In genomic region chr4:136454850-136455260, GRCm38 (mm10) we compare ENCODE assay signal across 8 mouse cellular contexts. TPM values are rescaled to one million over a fixed set of nuclear protein-coding genes. Genes with fewer than 3 reads are reported as not detected.
DNase-seq lines count a peak whose midpoint lies in the region; ATAC-seq lines count a peak whose summit lies in the region.

No protein-coding gene starts in this region.

- H3K27me3 ChIP-seq in megakaryocyte, embryonic 14.5 days (replicated peaks), result peaks cover 28% of the 10 kb centered on the region
- H3K27me3 ChIP-seq in embryonic facial prominence, embryonic 10.5 days (replicated peaks; ENCODE audit: low read depth, poor library complexity, severe bottlenecking), result peaks cover 10% of the 10 kb centered on the region
- H3K27me3 ChIP-seq in limb, embryonic 12.5 days, result peaks cover 5% of the 10 kb centered on the region; the same call in 1 of the 2 replicates
- 0 out of 2 replicates have a peak, but pooled peaks cover 3% of the 10 kb centered on the region for H3K27me3 ChIP-seq in midbrain, embryonic 15.5 days (replicated peaks)

- H3K36me3 ChIP-seq in megakaryocyte, embryonic 14.5 days (replicated peaks; ENCODE audit: low read length), result no peaks in the 10 kb centered on the region
- H3K36me3 ChIP-seq in embryonic facial prominence, embryonic 10.5 days (replicated peaks), result no peaks in the 10 kb centered on the region
- H3K36me3 ChIP-seq in limb, embryonic 12.5 days, result no peaks in the 10 kb centered on the region
- H3K36me3 ChIP-seq in midbrain, embryonic 15.5 days (replicated peaks), result no peaks in the 10 kb centered on the region

- WGBS in embryonic facial prominence, embryonic 10.5 days, result 11% methylated on average over 10 of the region's 10 CpGs
- 6% methylated on average over 10 of the region's 10 CpGs for WGBS in limb, embryonic 12.5 days
- 10% methylated on average over 10 of the region's 10 CpGs for WGBS in midbrain, embryonic 15.5 days

- H3K9ac ChIP-seq in limb, embryonic 12.5 days (replicated peaks), result no peak overlapping the region
- no peak overlapping the region for H3K9ac ChIP-seq in midbrain, embryonic 15.5 days

- peak; percentile 85 for DNase-seq in embryonic facial prominence, embryonic 10.5 days (ENCODE audit: low spot score)
- DNase-seq in kidney, adult 11 months, result peak; percentile 50
- DNase-seq in spleen, postnatal 14 days (ENCODE audit: low spot score in 2 of 2), result peak; percentile 24 to 58

- no peaks in the 10 kb centered on the region for H3K9me3 ChIP-seq in megakaryocyte, embryonic 14.5 days
- H3K9me3 ChIP-seq in embryonic facial prominence, embryonic 10.5 days, result no peaks in the 10 kb centered on the region
- H3K9me3 ChIP-seq in limb, embryonic 12.5 days, result no peaks in the 10 kb centered on the region
- H3K9me3 ChIP-seq in midbrain, embryonic 15.5 days, result no peaks in the 10 kb centered on the region

- peak overlapping the region; percentile 46 for H3K4me2 ChIP-seq in limb, embryonic 12.5 days
- H3K4me2 ChIP-seq in midbrain, embryonic 15.5 days, result peak overlapping the region; percentile 11; the same call in 1 of the 2 replicates

- H3K4me1 ChIP-seq in megakaryocyte, embryonic 14.5 days, result peaks cover 12% of the 10 kb centered on the region
- peaks cover 7% of the 10 kb centered on the region for H3K4me1 ChIP-seq in embryonic facial prominence, embryonic 10.5 days
- peaks cover 11% of the 10 kb centered on the region for H3K4me1 ChIP-seq in limb, embryonic 12.5 days (replicated peaks)
- H3K4me1 ChIP-seq in midbrain, embryonic 15.5 days, result 0 out of 2 replicates have a peak, but pooled peaks cover 4% of the 10 kb centered on the region

- no peak overlapping the region for H3K27ac ChIP-seq in embryonic facial prominence, embryonic 10.5 days (replicated peaks)
- no peak overlapping the region for H3K27ac ChIP-seq in limb, embryonic 12.5 days
- H3K27ac ChIP-seq in midbrain, embryonic 15.5 days, result no peak overlapping the region

- H3K4me3 ChIP-seq in megakaryocyte, embryonic 14.5 days (replicated peaks), result peak overlapping the region; percentile 90
- peak overlapping the region; percentile 29 for H3K4me3 ChIP-seq in embryonic facial prominence, embryonic 10.5 days
- H3K4me3 ChIP-seq in limb, embryonic 12.5 days (replicated peaks), result peak overlapping the region; percentile 12
- no peak overlapping the region for H3K4me3 ChIP-seq in midbrain, embryonic 15.5 days

- no peak for ATAC-seq in megakaryocyte, adult 5-6 weeks (ENCODE audit: poor library complexity, severe bottlenecking)
- ATAC-seq in granulocyte monocyte progenitor cell, adult 5-6 weeks (replicated peaks; ENCODE audit: poor library complexity, severe bottlenecking), result peak; percentile 66
- ATAC-seq in limb, embryonic 12.5 days (ENCODE audit: insufficient number of reproducible peaks, insufficient read depth, low FRiP score, low TSS enrichment, low read depth), result 0 out of 2 replicates have a peak, but pooled peaks have one; percentile 31
- ATAC-seq in midbrain, embryonic 15.5 days (replicated peaks), result no peak

RNA-seq across cellular contexts. Expression of gene 6030445D17Rik, which starts 7.2 kb away (rescaled TPM):
- not detected in 2 replicates for polyA plus RNA-seq in megakaryocyte, embryonic 14.5 days (2012; ENCODE audit: insufficient read depth, low replicate concordance)
- 0.13 TPM in 1 of 2 replicates, not detected in the other for total RNA-seq in megakaryocyte, adult 5-6 weeks (2015)
- not detected in 2 replicates for total RNA-seq in megakaryocyte, adult 5-6 weeks (2017)
- polyA plus RNA-seq in embryonic facial prominence, embryonic 10.5 days (2016; fragmentation: Nextera tagmentation; extraction: Ambion mirVana), result 0.14 TPM in 1 of 2 replicates, not detected in the other
- total RNA-seq in granulocyte monocyte progenitor cell, adult 5-6 weeks (2014; fragmentation: Nextera tagmentation), result not detected in 2 replicates
- not detected in 2 replicates for total RNA-seq in granulocyte monocyte progenitor cell, adult 5-6 weeks (2017)
- polyA plus RNA-seq in limb, embryonic 12.5 days (2016; fragmentation: Nextera tagmentation; extraction: Ambion mirVana), result 0.19 TPM in 1 of 2 replicates, not detected in the other
- polyA plus RNA-seq in midbrain, embryonic 15.5 days (2015; fragmentation: Nextera tagmentation; extraction: Ambion mirVana), result 0.15 and 0.19 TPM in 2 replicates

RNA-seq across cellular contexts. Expression of gene Luzp1, which starts 14.7 kb away (rescaled TPM):
- polyA plus RNA-seq in megakaryocyte, embryonic 14.5 days (2012; ENCODE audit: insufficient read depth, low replicate concordance), result 0.11 and 0.22 TPM in 2 replicates
- 3.4 and 6.7 TPM in 2 replicates for total RNA-seq in megakaryocyte, adult 5-6 weeks (2015)
- total RNA-seq in megakaryocyte, adult 5-6 weeks (2017), result 3.5 and 4.8 TPM in 2 replicates
- polyA plus RNA-seq in embryonic facial prominence, embryonic 10.5 days (2016; fragmentation: Nextera tagmentation; extraction: Ambion mirVana), result 150 and 158 TPM in 2 replicates
- 6.2 and 10.2 TPM in 2 replicates for total RNA-seq in granulocyte monocyte progenitor cell, adult 5-6 weeks (2014; fragmentation: Nextera tagmentation)
- 4.0 and 4.1 TPM in 2 replicates for total RNA-seq in granulocyte monocyte progenitor cell, adult 5-6 weeks (2017)
- polyA plus RNA-seq in limb, embryonic 12.5 days (2016; fragmentation: Nextera tagmentation; extraction: Ambion mirVana), result 131 and 144 TPM in 2 replicates
- 52.0 and 57.7 TPM in 2 replicates for polyA plus RNA-seq in midbrain, embryonic 15.5 days (2015; fragmentation: Nextera tagmentation; extraction: Ambion mirVana)

RNA-seq across cellular contexts. Expression of gene Htr1d, which starts 31.5 kb away (rescaled TPM):
- not detected in 2 replicates for polyA plus RNA-seq in megakaryocyte, embryonic 14.5 days (2012; ENCODE audit: insufficient read depth, low replicate concordance)
- total RNA-seq in megakaryocyte, adult 5-6 weeks (2015), result not detected in 2 replicates
- total RNA-seq in megakaryocyte, adult 5-6 weeks (2017), result not detected in 2 replicates
- 0.16 TPM in 2 replicates for polyA plus RNA-seq in embryonic facial prominence, embryonic 10.5 days (2016; fragmentation: Nextera tagmentation; extraction: Ambion mirVana)
- total RNA-seq in granulocyte monocyte progenitor cell, adult 5-6 weeks (2014; fragmentation: Nextera tagmentation), result not detected in 2 replicates
- not detected in 2 replicates for total RNA-seq in granulocyte monocyte progenitor cell, adult 5-6 weeks (2017)
- 0.11 and 0.17 TPM in 2 replicates for polyA plus RNA-seq in limb, embryonic 12.5 days (2016; fragmentation: Nextera tagmentation; extraction: Ambion mirVana)
- polyA plus RNA-seq in midbrain, embryonic 15.5 days (2015; fragmentation: Nextera tagmentation; extraction: Ambion mirVana), result 1.4 and 1.9 TPM in 2 replicates

Comparison
In these comparisons a context has a peak if more than half of its experiments do, and no peak if none do; other contexts are left out.
1. ATAC-seq: peak in granulocyte monocyte progenitor cell, adult 5-6 weeks (single experiment) and limb, embryonic 12.5 days (single experiment); none in megakaryocyte, adult 5-6 weeks (single experiment) and midbrain, embryonic 15.5 days (single experiment).
2. RNA of gene Luzp1, which starts 14.7 kb away (polyA plus RNA-seq): 150 to 158 TPM in embryonic facial prominence, embryonic 10.5 days, 131 to 144 TPM in limb, embryonic 12.5 days and 52.0 to 57.7 TPM in midbrain, embryonic 15.5 days; 0.11 to 0.22 TPM in megakaryocyte, embryonic 14.5 days; every median in the first group is over 10 times any median in the second.
3. Peak in every context shown above with its lines, with median percentiles within 50 percentile points of each other: DNase-seq.